Mouse (Mus musculus): ENCODE data around the gene Cyfip1.

- TF ChIP-seq CTCF (IDR thresholded peaks at IDR 0.05) = no peak
- TF ChIP-seq POLR2A (IDR thresholded peaks at IDR 0.05; ENCODE audit: insufficient read depth, low read depth, low read length) = no peak
These were observed 140.0 kb downstream of the Cyfip1 start for GRCm38 (mm10) chr7:55981511-55981910.

All from heart, adult 2 months (tissue).